Mouse (Mus musculus): ENCODE data around the gene Igll1.

GRCm38 (mm10) chr16:16911641-16912597 is 48.1 kb upstream of the Igll1 start:
- TF ChIP-seq CTCF (IDR thresholded peaks at IDR 0.05; ENCODE audit: low read depth) (peak; percentile 98), EP300 (IDR thresholded peaks at IDR 0.05; ENCODE audit: low read depth) (no peak)

Measured in liver, postnatal 0 days (tissue).